Mouse (Mus musculus): ENCODE results near the gene Gm595. TPM values are rescaled to one million over a fixed set of nuclear protein-coding genes. Genes with fewer than 3 reads are reported as not detected.

Gm595 gene
- polyA plus RNA-seq, 1 experiment from 2014 or later, result not detected

Other genes with a start within 250 kb of the Gm595 start
- gene Gpr119, start 203.2 kb downstream of the Gm595 start, polyA plus RNA-seq (2014; fragmentation: Nextera tagmentation; extraction: Ambion mirVana), result not detected in 2 replicates
- 17.9 and 18.3 TPM in 2 replicates for gene Rbmx2, start 182.7 kb downstream of the Gm595 start, polyA plus RNA-seq (2014; fragmentation: Nextera tagmentation; extraction: Ambion mirVana)